Mouse (Mus musculus) macrophage (primary cell): ENCODE measurements around the gene Mipol1. TPM values are rescaled to one million over a fixed set of nuclear protein-coding genes. Genes with fewer than 3 reads are reported as not detected.

Experiments
- H3K27ac ChIP-seq: fragments of 350-480 bp; formaldehyde crosslinking; 2 replicates; pipeline ENCODE4 v1.9.0; 2021
- H3K36me3 ChIP-seq: fragments of 350-480 bp; formaldehyde crosslinking; 2 replicates; pipeline ENCODE4 v1.9.0; 2021; ENCODE audit errors: inconsistent target
- H3K4me3 ChIP-seq: fragments of 350-480 bp; formaldehyde crosslinking; 2 replicates; pipeline ENCODE4 v1.9.0; 2021; ENCODE audit errors: inconsistent target
- H3K79me2 ChIP-seq: fragments of 350-480 bp; formaldehyde crosslinking; 2 replicates; pipeline ENCODE4 v1.9.0; 2021; ENCODE audit errors: inconsistent target
- WGBS: methylation state at CpG from one replicate; pipeline ENCODE4 v1.1.7; 2026; ENCODE audit warnings: inconsistent platforms; ENCODE audit not compliant: missing documents; 5-methylcytosine and 5-hydroxymethylcytosine counted together
- polyA plus RNA-seq: library from polyadenylated mRNA; stranded (reverse); fragments of 250-400 nt; gene quantifications from 3 replicates; pipeline ENCODE4 v1.2.4, GENCODE M21; 2018; ENCODE audit warnings: inconsistent platforms
- total RNA-seq, 78 experiments: library from RNA; depleted of rRNA; stranded (reverse); fragments of 250-400 nt; gene quantifications; 1 replicate in 9 of 78; 2 replicates in 24 of 78; 3 replicates in 43 of 78; 4 replicates in 2 of 78; pipeline ENCODE4 v1.2.4; 2018; ENCODE audit warnings: inconsistent platforms in 56 of 78

The Mipol1 gene
- total RNA-seq (2018; cell fraction: chromatin; rRNA removed), result 10 to 100 TPM in 1 of 26 experiments, 1 to 10 TPM in 24, under 1 TPM in 1; 0.59 to 10.2 (median 5.8) TPM
- 1 to 10 TPM in 19 of 26 experiments, under 1 TPM in 7; 0.76 to 2.6 (median 1.1) TPM for total RNA-seq (2018; cell fraction: cytosol; rRNA removed)
- 1 to 10 TPM in 24 of 26 experiments, under 1 TPM in 2; 0.83 to 9.6 (median 3.0) TPM for total RNA-seq (2018; cell fraction: nucleus; rRNA removed)
- polyA plus RNA-seq, result 0.73 to 1.6 TPM (median 1.4 TPM) in 3 replicates

- 0 out of 2 replicates have a peak within 1 kb of the TSS, but pooled peaks have one; percentile 22 for H3K27ac ChIP-seq
- peaks cover 46% of the 10 kb centered on the region for H3K79me2 ChIP-seq
- no peaks in the 10 kb centered on the region for H3K36me3 ChIP-seq
- H3K4me3 ChIP-seq, result peak within 1 kb of the TSS; percentile 67
- under 1% methylated on average over 54 of the region's 58 CpGs for WGBS
Observed at GRCm38 (mm10) chr12:57230192-57230706, at the start of gene Mipol1, which contains the start of gene Prps1l3. Gene Mipol1, plus strand, starts transcription at chr12:57230427. Gene Prps1l3, plus strand, starts transcription at chr12:57230412.

DNA sequence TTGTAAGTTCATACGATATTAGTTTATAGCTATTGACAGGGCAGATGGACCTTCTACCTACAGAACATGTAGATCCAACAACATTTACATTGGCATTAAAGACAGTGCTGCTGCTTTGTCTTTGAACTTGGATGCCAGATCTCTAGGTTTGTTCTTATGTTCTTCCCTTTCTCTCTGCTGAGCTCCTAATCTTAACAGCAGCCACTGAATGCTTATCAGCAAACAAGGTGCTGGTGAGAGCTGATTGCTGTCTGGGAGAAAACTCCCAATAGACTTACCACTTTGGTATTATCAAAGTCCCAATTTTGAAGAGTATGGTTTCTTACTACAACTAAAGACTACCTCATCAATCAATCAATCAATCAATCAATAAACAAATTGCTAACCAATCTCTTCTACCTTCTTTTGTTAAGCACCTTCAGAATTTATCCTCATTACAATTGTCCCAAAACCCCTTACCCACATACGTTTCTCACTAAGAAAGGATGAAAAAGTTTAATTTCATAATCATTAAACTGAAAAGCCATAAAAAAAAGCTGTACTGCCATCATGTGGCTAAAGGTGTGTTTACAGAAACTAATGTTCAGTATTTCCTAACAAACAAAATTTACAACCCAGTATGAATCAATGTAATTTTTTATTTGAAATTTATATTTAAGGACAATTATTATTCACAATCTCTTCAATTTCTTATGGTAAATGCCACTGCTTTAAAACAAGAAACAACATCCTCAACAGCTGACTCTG, 45.7 kb upstream of the Mipol1 start:
- Histone ChIP-seq H3K79me2 (no peaks in the 10 kb centered on the region), H3K27ac (no peak overlapping the region), H3K36me3 (no peaks in the 10 kb centered on the region), H3K4me3 (no peak overlapping the region)
- WGBS, result 64% methylated on average over 2 of the region's 2 CpGs

- Histone ChIP-seq H3K4me3 (no peak overlapping the region), H3K36me3 (no peaks in the 10 kb centered on the region), H3K79me2 (no peaks in the 10 kb centered on the region), H3K27ac (no peak overlapping the region)
- 5% methylated on average over 1 of the region's 1 CpGs for WGBS
Observed at GRCm38 (mm10) chr12:57185475-57185874, 44.8 kb upstream of the Mipol1 start.

DNA sequence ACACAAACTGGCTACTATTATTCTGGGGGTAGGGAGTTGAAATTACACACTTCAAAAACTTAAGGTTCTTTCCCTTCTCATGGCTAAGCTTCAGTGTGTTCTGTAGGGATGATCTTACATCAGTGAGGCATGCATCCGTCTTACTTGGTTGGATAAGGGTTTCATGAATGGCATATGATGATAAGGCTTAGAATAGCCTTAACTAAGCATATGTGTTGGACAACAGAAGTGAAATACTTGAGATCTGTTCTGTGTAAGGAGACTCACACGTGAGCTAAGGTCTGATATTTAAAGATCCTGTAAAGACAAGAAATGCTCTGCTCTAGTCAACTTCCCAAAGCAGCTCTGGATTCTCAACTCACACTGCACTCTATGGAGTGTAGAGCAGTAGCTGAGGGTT, 44.1 kb upstream of the Mipol1 start:
- Histone ChIP-seq H3K4me3 (no peak overlapping the region), H3K27ac (no peak overlapping the region), H3K36me3 (no peaks in the 10 kb centered on the region), H3K79me2 (no peaks in the 10 kb centered on the region)
- WGBS, result 89% methylated on average over 2 of the region's 2 CpGs

GRCm38 (mm10) chr12:57187032-57187431, 43.2 kb upstream of the Mipol1 start:
- H3K4me3 ChIP-seq, result no peak overlapping the region
- no peak overlapping the region for H3K27ac ChIP-seq
- no peaks in the 10 kb centered on the region for H3K36me3 ChIP-seq
- H3K79me2 ChIP-seq, result no peaks in the 10 kb centered on the region
- WGBS, result 68% methylated on average over 4 of the region's 4 CpGs

DNA sequence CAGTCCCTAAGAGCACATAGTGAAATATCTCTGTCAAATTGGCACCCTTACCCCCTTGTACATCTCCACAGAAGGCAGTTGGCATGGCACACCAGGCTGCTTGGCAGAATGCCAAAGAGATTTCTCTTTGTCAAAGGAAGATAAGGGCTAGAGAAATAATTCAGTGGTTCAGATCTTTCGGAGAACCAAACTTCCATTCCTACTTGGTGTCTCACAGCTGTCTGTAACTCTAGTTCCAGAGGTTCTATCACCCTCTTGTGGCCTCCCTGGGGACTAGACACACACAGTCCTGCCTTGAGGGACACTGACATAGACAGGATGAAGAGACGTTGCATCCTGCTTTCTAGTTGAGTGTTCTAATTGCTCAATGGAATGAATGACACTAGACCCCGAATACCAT, 35.6 kb upstream of the Mipol1 start:
- no peak overlapping the region for H3K27ac ChIP-seq
- H3K79me2 ChIP-seq, result no peaks in the 10 kb centered on the region
- no peak overlapping the region for H3K4me3 ChIP-seq
- no peaks in the 10 kb centered on the region for H3K36me3 ChIP-seq
- WGBS, result 36% methylated on average over 3 of the region's 3 CpGs

GRCm38 (mm10) chr12:57196286-57196607, 34.0 kb upstream of the Mipol1 start:
- 15% methylated on average over 8 of the region's 8 CpGs for WGBS
- H3K27ac ChIP-seq, result no peak overlapping the region
- no peak overlapping the region for H3K4me3 ChIP-seq
- H3K36me3 ChIP-seq, result no peaks in the 10 kb centered on the region
- no peaks in the 10 kb centered on the region for H3K79me2 ChIP-seq

DNA sequence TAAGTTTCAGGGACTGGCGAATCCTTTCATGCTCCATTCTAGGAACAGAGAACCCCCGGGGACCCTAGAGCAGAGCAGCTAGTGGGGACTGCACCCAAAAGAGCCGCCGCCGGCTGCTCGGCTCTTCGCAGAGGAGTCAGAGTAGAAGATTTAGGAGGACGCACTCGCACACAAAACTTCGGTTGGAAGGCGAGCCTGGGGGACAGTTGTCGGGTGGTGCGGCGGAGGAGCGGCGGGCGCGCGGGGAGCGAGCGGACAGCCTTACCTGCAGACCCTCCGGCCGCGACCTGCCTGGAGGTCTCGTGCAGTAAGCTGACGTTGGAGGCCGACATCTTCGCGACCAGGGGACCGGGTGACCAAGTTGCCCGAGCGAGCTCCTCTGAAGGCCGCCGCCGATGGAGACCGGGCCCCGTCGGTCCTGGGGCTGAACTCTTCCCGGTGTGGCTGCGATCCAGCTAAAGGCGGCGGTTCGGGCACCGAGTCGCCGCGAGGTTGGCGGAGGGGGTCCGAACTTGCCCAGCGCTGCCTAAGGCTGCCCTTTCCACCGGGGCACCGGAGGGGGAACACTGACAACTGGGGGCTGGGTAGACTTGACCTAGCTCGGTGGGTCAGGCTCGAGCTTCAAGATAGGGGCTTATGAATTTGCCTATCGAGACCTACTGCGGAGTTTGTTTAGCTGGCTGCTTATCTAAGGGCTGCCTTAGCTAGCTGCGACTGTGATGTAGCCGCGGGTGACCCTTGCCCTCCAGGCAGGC, 33.4 kb upstream of the Mipol1 start:
- Histone ChIP-seq H3K4me3 (no peak overlapping the region), H3K36me3 (no peaks in the 10 kb centered on the region), H3K79me2 (no peaks in the 10 kb centered on the region), H3K27ac (no peak overlapping the region)
- 4% methylated on average over 59 of the region's 59 CpGs for WGBS

DNA sequence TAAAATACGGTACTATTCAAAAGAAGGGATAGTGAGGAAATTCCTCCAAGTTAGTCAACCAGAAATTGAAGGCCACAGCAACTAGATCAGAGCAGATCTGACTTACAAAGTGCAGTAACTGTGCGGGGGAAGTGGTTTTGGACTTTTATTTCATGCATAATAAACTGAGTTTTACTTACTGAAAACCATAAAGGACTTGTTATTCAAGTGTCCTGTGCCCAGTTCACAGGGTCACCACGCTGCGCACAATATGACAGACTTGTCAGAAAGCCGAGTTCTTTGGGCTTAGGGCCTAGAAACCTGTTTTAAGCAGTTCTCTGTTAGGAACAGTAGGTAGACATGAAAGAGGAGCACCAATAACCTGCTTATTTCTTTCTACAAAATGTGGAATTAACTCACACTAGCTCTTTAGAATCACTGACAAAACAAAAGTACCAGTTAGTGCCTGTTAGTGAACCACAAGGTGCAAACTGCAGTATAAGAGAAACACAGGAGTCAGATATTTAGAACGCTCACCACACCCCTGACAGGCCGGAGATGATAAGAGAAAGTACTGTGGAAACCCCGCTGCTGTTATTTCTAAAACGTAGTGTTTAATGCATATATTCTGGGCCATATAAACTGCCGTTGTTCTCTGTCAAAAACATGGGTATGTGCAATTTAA, 32.7 kb upstream of the Mipol1 start, which contains the start of gene Slc25a21:
Gene Slc25a21, minus strand, starts transcription at position 110 of the 664 bp plus-strand sequence.
- H3K79me2 ChIP-seq, result no peaks in the 10 kb centered on the region
- 86% methylated on average over 10 of the region's 10 CpGs for WGBS
- H3K36me3 ChIP-seq, result no peaks in the 10 kb centered on the region
- no peak within 1 kb of the TSS for H3K4me3 ChIP-seq
- no peak within 1 kb of the TSS for H3K27ac ChIP-seq

- Histone ChIP-seq H3K27ac (no peak overlapping the region), H3K36me3 (no peaks in the 10 kb centered on the region), H3K79me2 (no peaks in the 10 kb centered on the region), H3K4me3 (no peak overlapping the region)
Observed at GRCm38 (mm10) chr12:57198269-57198668, 32.0 kb upstream of the Mipol1 start.

GRCm38 (mm10) chr12:57199427-57199826, 30.8 kb upstream of the Mipol1 start:
- H3K27ac ChIP-seq, result no peak overlapping the region
- no peak overlapping the region for H3K4me3 ChIP-seq
- WGBS, result 100% methylated on average over 2 of the region's 2 CpGs
- H3K36me3 ChIP-seq, result no peaks in the 10 kb centered on the region
- H3K79me2 ChIP-seq, result no peaks in the 10 kb centered on the region

- Histone ChIP-seq H3K27ac (no peak overlapping the region), H3K79me2 (no peaks in the 10 kb centered on the region), H3K4me3 (no peak overlapping the region), H3K36me3 (no peaks in the 10 kb centered on the region)
- WGBS, result 95% methylated on average over 3 of the region's 3 CpGs
Observed at GRCm38 (mm10) chr12:57201901-57202300, 28.3 kb upstream of the Mipol1 start.

DNA sequence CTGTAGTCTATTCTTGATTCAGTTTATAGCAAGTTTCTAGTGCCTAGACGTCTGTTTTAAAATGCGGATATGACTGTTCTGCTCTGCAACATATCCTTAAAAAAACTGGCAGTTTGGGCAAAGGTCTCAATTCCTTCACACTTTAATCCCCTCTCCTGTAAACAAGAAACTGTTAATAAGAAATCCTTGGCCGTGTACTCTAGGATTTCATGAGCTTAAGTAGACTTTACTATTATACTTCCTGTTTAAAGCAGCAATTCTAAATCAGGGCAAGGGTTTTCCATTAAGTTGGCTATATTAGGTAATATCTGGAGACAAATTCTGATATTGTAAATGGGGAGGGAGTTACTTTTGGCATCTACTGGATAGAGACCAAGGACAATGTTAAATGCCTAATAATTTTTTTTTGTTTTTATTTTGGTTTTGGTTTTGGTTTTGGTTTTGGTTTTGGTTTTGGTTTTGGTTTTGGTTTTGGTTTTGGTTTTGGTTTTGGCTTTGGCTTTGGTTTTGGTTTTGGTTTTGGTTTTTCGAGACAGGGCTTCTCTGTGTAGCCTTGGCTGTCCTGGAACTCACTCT, 25.9 kb upstream of the Mipol1 start:
- Histone ChIP-seq H3K27ac (no peak overlapping the region), H3K36me3 (no peaks in the 10 kb centered on the region), H3K4me3 (no peak overlapping the region), H3K79me2 (no peaks in the 10 kb centered on the region)
- WGBS, result 94% methylated on average over 4 of the region's 4 CpGs
